In the genomic region with DNA sequence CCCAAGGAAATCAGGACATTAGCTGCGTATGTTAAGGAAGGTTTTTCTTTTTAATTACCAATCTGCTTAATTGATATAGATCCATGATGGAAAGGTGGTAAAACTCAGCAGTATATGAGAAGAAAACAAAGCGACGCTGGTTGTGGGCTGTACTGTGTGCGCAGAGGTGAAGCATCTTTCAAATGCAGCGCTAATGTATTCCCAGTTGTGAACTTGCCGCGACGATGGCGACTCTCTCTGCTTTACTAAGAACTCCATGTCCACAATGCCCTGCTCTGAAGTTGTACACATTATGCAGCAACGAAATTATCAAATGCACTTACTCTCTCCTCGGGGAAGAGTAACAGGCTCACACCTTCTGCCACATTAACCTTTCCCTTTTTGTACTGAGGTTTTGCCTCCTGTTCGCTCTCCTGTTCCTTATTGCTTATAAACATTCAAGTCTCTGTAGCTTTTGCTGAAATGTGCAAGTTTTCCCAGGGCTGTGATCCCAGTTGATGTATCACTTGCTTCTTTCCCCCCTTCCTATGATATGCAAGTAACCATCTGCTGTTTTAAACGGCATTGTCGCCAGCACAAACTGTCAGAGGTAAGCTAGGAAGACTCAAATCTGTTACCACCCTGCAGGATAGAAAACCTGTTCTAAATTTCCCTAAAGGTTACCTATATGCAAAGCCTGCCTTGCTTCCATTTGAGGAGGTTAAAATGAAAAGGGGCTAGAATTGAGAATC, we compare ENCODE assay signal across 19 mouse cellular contexts.
DNase-seq lines count a peak whose midpoint lies in the region; ATAC-seq and TF ChIP-seq lines count a peak whose summit lies in the region.
"Had no signal": no experiment of that assay in that cellular context is flagged by ENCODE, and none has a peak within 500 bp of the region (broad histone marks: within the 10 kb centered on the region; RNA-seq: fewer than 3 reads in every experiment).

No protein-coding gene starts in this region.

- H3K4me2 ChIP-seq in forebrain, embryonic 11.5 days (ENCODE audit: low read depth, low read length, severe bottlenecking): no peak overlapping the region
- peak overlapping the region; percentile 1; the same call in 1 of the 2 replicates for H3K4me2 ChIP-seq in hindbrain, embryonic 16.5 days (ENCODE audit: low read length)
- peak overlapping the region; percentile 12 for H3K4me2 ChIP-seq in forebrain, embryonic 15.5 days (replicated peaks)
- H3K4me2 ChIP-seq in kidney, embryonic 14.5 days (replicated peaks; ENCODE audit: low read depth, low read length): no peak overlapping the region
- H3K4me2 ChIP-seq: heart, embryonic 15.5 days; lung, embryonic 15.5 days; neural tube, embryonic 13.5 days had no signal

- TF ChIP-seq POLR2A in brain, embryonic 14.5 days (IDR thresholded peaks at IDR 0.05; ENCODE audit: borderline replicate concordance, extremely low read depth, insufficient read depth, insufficient read length, poor library complexity, severe bottlenecking): no peak

- TF ChIP-seq CTCF in brain, embryonic 14.5 days (IDR thresholded peaks at IDR 0.05; ENCODE audit: borderline replicate concordance, extremely low read depth, insufficient read depth, insufficient read length): no peak

- peak; percentile 34; the same call in 1 of the 2 replicates for ATAC-seq in forebrain, embryonic 11.5 days (replicated peaks; ENCODE audit: low FRiP score)
- peak; percentile 73 for ATAC-seq in hindbrain, embryonic 16.5 days
- ATAC-seq in forebrain, embryonic 15.5 days (replicated peaks): peak; percentile 75
- ATAC-seq in kidney, embryonic 14.5 days (ENCODE audit: low FRiP score, low TSS enrichment): no peak
- ATAC-seq: intestine, postnatal 0 days had no signal

- DNase-seq in forebrain, embryonic 11.5 days (ENCODE audit: low spot score): no peak
- DNase-seq in forebrain, embryonic 10.5 days (ENCODE audit: extremely low spot score, low spot score): no peak
- no peak for DNase-seq in hindbrain, embryonic 10.5 days (ENCODE audit: low spot score)
- DNase-seq in brain, embryonic 14.5 days (ENCODE audit: low read depth): peak; percentile 71
- DNase-seq: adrenal gland, postnatal 14 days; cerebellum, adult 9-11 months; embryo, embryonic 11 days; heart, postnatal 4 days; lung, postnatal 4 days; thymus, postnatal 4 days had no signal

- H3K4me1 ChIP-seq in forebrain, embryonic 11.5 days (replicated peaks; ENCODE audit: control insufficient read depth, insufficient read depth, low read length): no peaks in the 10 kb centered on the region
- H3K4me1 ChIP-seq in forebrain, embryonic 10.5 days: no peaks in the 10 kb centered on the region
- H3K4me1 ChIP-seq in hindbrain, embryonic 16.5 days (ENCODE audit: control insufficient read depth, insufficient read depth, low read depth, low read length): no peaks in the 10 kb centered on the region
- no peaks in the 10 kb centered on the region for H3K4me1 ChIP-seq in hindbrain, embryonic 10.5 days (replicated peaks)
- H3K4me1 ChIP-seq in forebrain, embryonic 15.5 days: no peaks in the 10 kb centered on the region; the same call in 1 of the 2 replicates
- no peaks in the 10 kb centered on the region for H3K4me1 ChIP-seq in kidney, embryonic 14.5 days (ENCODE audit: control insufficient read depth, insufficient read depth, low read length)
- H3K4me1 ChIP-seq: heart, embryonic 15.5 days; lung, embryonic 15.5 days; neural tube, embryonic 13.5 days had no signal

- no peak overlapping the region for H3K9ac ChIP-seq in forebrain, embryonic 11.5 days (ENCODE audit: low read length)
- H3K9ac ChIP-seq in hindbrain, embryonic 16.5 days (ENCODE audit: low read depth, low read length): no peak overlapping the region
- no peak overlapping the region for H3K9ac ChIP-seq in forebrain, embryonic 15.5 days (replicated peaks)
- no peak overlapping the region for H3K9ac ChIP-seq in kidney, embryonic 14.5 days (ENCODE audit: low read depth, low read length)
- H3K9ac ChIP-seq: heart, embryonic 15.5 days; liver, embryonic 14.5 days; lung, embryonic 15.5 days; neural tube, embryonic 13.5 days had no signal

- WGBS in forebrain, embryonic 11.5 days: 80% methylated on average over 14 of the region's 14 CpGs
- WGBS in forebrain, embryonic 10.5 days: 87% methylated on average over 14 of the region's 14 CpGs
- 71% methylated on average over 14 of the region's 14 CpGs for WGBS in hindbrain, embryonic 16.5 days
- 81% methylated on average over 14 of the region's 14 CpGs for WGBS in hindbrain, embryonic 10.5 days
- WGBS in forebrain, embryonic 15.5 days: 69% methylated on average over 14 of the region's 14 CpGs
- 80% methylated on average over 14 of the region's 14 CpGs for WGBS in kidney, embryonic 14.5 days

- H3K27me3 ChIP-seq in forebrain, embryonic 11.5 days (ENCODE audit: control insufficient read depth, insufficient read depth, low read length): no peaks in the 10 kb centered on the region
- no peaks in the 10 kb centered on the region for H3K27me3 ChIP-seq in forebrain, embryonic 10.5 days (ENCODE audit: poor library complexity, severe bottlenecking)
- H3K27me3 ChIP-seq in hindbrain, embryonic 16.5 days (replicated peaks; ENCODE audit: control insufficient read depth, insufficient read depth, low read length): no peaks in the 10 kb centered on the region
- no peaks in the 10 kb centered on the region for H3K27me3 ChIP-seq in hindbrain, embryonic 10.5 days (ENCODE audit: insufficient read depth, poor library complexity, severe bottlenecking)
- H3K27me3 ChIP-seq in forebrain, embryonic 15.5 days: no peaks in the 10 kb centered on the region
- H3K27me3 ChIP-seq in kidney, embryonic 14.5 days (ENCODE audit: control insufficient read depth, insufficient read depth, low read length): no peaks in the 10 kb centered on the region
- H3K27me3 ChIP-seq: CH12.LX; heart, embryonic 15.5 days; lung, embryonic 15.5 days; neural tube, embryonic 13.5 days had no signal

- H3K9me3 ChIP-seq in forebrain, embryonic 11.5 days (ENCODE audit: control insufficient read depth, low read length): no peaks in the 10 kb centered on the region
- H3K9me3 ChIP-seq in forebrain, embryonic 10.5 days: no peaks in the 10 kb centered on the region
- no peaks in the 10 kb centered on the region for H3K9me3 ChIP-seq in hindbrain, embryonic 16.5 days (ENCODE audit: control insufficient read depth, low read length)
- no peaks in the 10 kb centered on the region for H3K9me3 ChIP-seq in hindbrain, embryonic 10.5 days
- no peaks in the 10 kb centered on the region for H3K9me3 ChIP-seq in forebrain, embryonic 15.5 days
- no peaks in the 10 kb centered on the region for H3K9me3 ChIP-seq in kidney, embryonic 14.5 days (ENCODE audit: control insufficient read depth, low read length)
- H3K9me3 ChIP-seq: heart, embryonic 15.5 days; lung, embryonic 15.5 days; neural tube, embryonic 13.5 days had no signal

- no peak overlapping the region for H3K4me3 ChIP-seq in forebrain, embryonic 11.5 days (ENCODE audit: low read depth, low read length)
- H3K4me3 ChIP-seq in forebrain, embryonic 10.5 days: no peak overlapping the region
- no peak overlapping the region for H3K4me3 ChIP-seq in hindbrain, embryonic 16.5 days (ENCODE audit: low read length)
- H3K4me3 ChIP-seq in hindbrain, embryonic 10.5 days: no peak overlapping the region
- H3K4me3 ChIP-seq in forebrain, embryonic 15.5 days: no peak overlapping the region
- H3K4me3 ChIP-seq in kidney, embryonic 14.5 days (ENCODE audit: low read length): no peak overlapping the region
- H3K4me3 ChIP-seq: heart, embryonic 15.5 days; lung, embryonic 15.5 days; neural tube, embryonic 13.5 days had no signal

- no peaks in the 10 kb centered on the region for H3K36me3 ChIP-seq in forebrain, embryonic 11.5 days (ENCODE audit: control insufficient read depth, insufficient read depth, low read length)
- no peaks in the 10 kb centered on the region for H3K36me3 ChIP-seq in forebrain, embryonic 10.5 days (replicated peaks)
- no peaks in the 10 kb centered on the region for H3K36me3 ChIP-seq in hindbrain, embryonic 16.5 days (ENCODE audit: control insufficient read depth, insufficient read depth, low read length)
- H3K36me3 ChIP-seq in hindbrain, embryonic 10.5 days: no peaks in the 10 kb centered on the region
- H3K36me3 ChIP-seq in forebrain, embryonic 15.5 days: no peaks in the 10 kb centered on the region
- no peaks in the 10 kb centered on the region for H3K36me3 ChIP-seq in kidney, embryonic 14.5 days (ENCODE audit: control insufficient read depth, insufficient read depth, low read length)
- H3K36me3 ChIP-seq: heart, embryonic 15.5 days; lung, embryonic 15.5 days; neural tube, embryonic 13.5 days had no signal

- no peak overlapping the region for H3K27ac ChIP-seq in forebrain, embryonic 11.5 days (ENCODE audit: low read depth, low read length)
- no peak overlapping the region for H3K27ac ChIP-seq in forebrain, embryonic 10.5 days
- no peak overlapping the region for H3K27ac ChIP-seq in hindbrain, embryonic 16.5 days (ENCODE audit: low read depth, low read length)
- H3K27ac ChIP-seq in hindbrain, embryonic 10.5 days: no peak overlapping the region
- peak overlapping the region; percentile 70 for H3K27ac ChIP-seq in forebrain, embryonic 15.5 days (replicated peaks)
- H3K27ac ChIP-seq in kidney, embryonic 14.5 days (ENCODE audit: low read depth, low read length): no peak overlapping the region
- H3K27ac ChIP-seq: heart, embryonic 15.5 days; liver, embryonic 14.5 days; lung, embryonic 15.5 days; neural tube, embryonic 13.5 days had no signal

Comparison
In these comparisons a context has a peak if more than half of its experiments do, and no peak if none do; other contexts are left out.
1. H3K4me2 ChIP-seq: peak in hindbrain, embryonic 16.5 days (single experiment) and forebrain, embryonic 15.5 days (single experiment); none in forebrain, embryonic 11.5 days (single experiment) and kidney, embryonic 14.5 days (single experiment).